Mouse (Mus musculus): ENCODE measurements around the gene Fbxo6. TPM values are rescaled to one million over a fixed set of nuclear protein-coding genes. Genes with fewer than 3 reads are reported as not detected.

Fbxo6 gene
- polyA plus RNA-seq, 1 experiment from 2014 or later = 18.5 TPM

GRCm38 (mm10) chr4:148150953-148151266 is 1.0 kb downstream of the Fbxo6 start:
- Histone ChIP-seq H3K27me3 (ENCODE audit: control insufficient read depth, insufficient read depth, low read length) (no peaks in the 10 kb centered on the region), H3K9ac (ENCODE audit: low read length) (peak overlapping the region; percentile 87), H3K4me3 (ENCODE audit: control insufficient read depth in 1 of 2, insufficient read depth in 1 of 2, low read depth in 1 of 2, low read length in 2 of 2) (peak overlapping the region in 1 of 2 experiments; percentile 72; a peak in 2 of 4 replicates), H3K27ac (replicated peaks in 1 of 2; ENCODE audit: control insufficient read depth in 1 of 2, insufficient read depth in 1 of 2, low read depth in 2 of 2, low read length in 2 of 2) (peak overlapping the region in 1 of 2 experiments; percentile 87; a peak in 1 of 4 replicates), H3K4me1 (ENCODE audit: control insufficient read depth in 2 of 2, insufficient read depth in 2 of 2, low read length in 2 of 2) (peaks cover 3 to 5% of the 10 kb centered on the region in 2 experiments; a peak in 2 of 4 replicates), H3K9me3 (ENCODE audit: control insufficient read depth, low read length) (no peaks in the 10 kb centered on the region), H3K36me3 (ENCODE audit: control insufficient read depth, insufficient read depth, low read length) (peaks cover 40% of the 10 kb centered on the region), H3K4me2 (ENCODE audit: low read length) (peak overlapping the region; percentile 90)
- ATAC-seq (ENCODE audit: insufficient number of reproducible peaks, insufficient read depth, low FRiP score, low read depth) = no peak
- WGBS = 40% methylated on average over 3 of the region's 3 CpGs

GRCm38 (mm10) chr4:148150242-148150641 is 1.7 kb downstream of the Fbxo6 start:
- 61% methylated on average over 7 of the region's 7 CpGs for WGBS
- no peak overlapping the region for H3K9ac ChIP-seq (ENCODE audit: low read length)
- no peaks in the 10 kb centered on the region for H3K9me3 ChIP-seq (ENCODE audit: control insufficient read depth, low read length)
- H3K4me3 ChIP-seq (ENCODE audit: control insufficient read depth in 1 of 2, insufficient read depth in 1 of 2, low read depth in 1 of 2, low read length in 2 of 2) = no peak overlapping the region
- peak overlapping the region; percentile 90; the same call in 1 of the 2 replicates for H3K4me2 ChIP-seq (ENCODE audit: low read length)
- H3K36me3 ChIP-seq (ENCODE audit: control insufficient read depth, insufficient read depth, low read length) = peaks cover 40% of the 10 kb centered on the region
- H3K27ac ChIP-seq (replicated peaks in 1 of 2; ENCODE audit: control insufficient read depth in 1 of 2, insufficient read depth in 1 of 2, low read depth in 2 of 2, low read length in 2 of 2) = no peak overlapping the region
- no peaks in the 10 kb centered on the region for H3K27me3 ChIP-seq (ENCODE audit: control insufficient read depth, insufficient read depth, low read length)
- ATAC-seq (ENCODE audit: insufficient number of reproducible peaks, insufficient read depth, low FRiP score, low read depth) = no peak
- H3K4me1 ChIP-seq (ENCODE audit: control insufficient read depth in 2 of 2, insufficient read depth in 2 of 2, low read length in 2 of 2) = peaks cover 3 to 5% of the 10 kb centered on the region in 2 experiments; a peak in 2 of 4 replicates

DNA sequence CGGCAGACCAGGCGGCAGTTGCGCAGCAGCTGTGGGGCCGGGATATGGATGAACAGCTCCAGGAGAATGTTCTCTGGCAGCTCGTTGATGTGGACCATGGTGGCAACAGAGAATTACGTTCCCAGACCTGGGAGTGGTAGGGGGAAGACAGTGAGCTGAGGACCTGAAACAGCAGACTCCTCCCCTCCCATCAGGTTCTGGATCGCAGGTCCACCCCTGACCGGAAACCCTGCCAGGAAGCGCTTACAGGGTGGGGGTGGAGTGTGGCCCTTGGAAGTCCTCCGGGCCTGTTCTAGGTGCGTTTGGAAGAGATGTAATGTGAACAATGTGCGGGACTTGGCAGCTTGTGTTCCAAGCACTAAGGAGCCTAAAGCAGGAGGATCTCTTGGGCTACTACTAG is 2.4 kb downstream of the Fbxo6 start:
- Histone ChIP-seq H3K4me2 (ENCODE audit: low read length) (0 out of 2 replicates have a peak overlapping the region, but pooled peaks have one; percentile 3), H3K27me3 (ENCODE audit: control insufficient read depth, insufficient read depth, low read length) (no peaks in the 10 kb centered on the region), H3K9ac (ENCODE audit: low read length) (no peak overlapping the region), H3K27ac (replicated peaks in 1 of 2; ENCODE audit: control insufficient read depth in 1 of 2, insufficient read depth in 1 of 2, low read depth in 2 of 2, low read length in 2 of 2) (no peak overlapping the region), H3K4me1 (ENCODE audit: control insufficient read depth in 2 of 2, insufficient read depth in 2 of 2, low read length in 2 of 2) (peaks cover 3 to 5% of the 10 kb centered on the region in 2 experiments; a peak in 2 of 4 replicates), H3K4me3 (ENCODE audit: control insufficient read depth in 1 of 2, insufficient read depth in 1 of 2, low read depth in 1 of 2, low read length in 2 of 2) (no peak overlapping the region), H3K9me3 (ENCODE audit: control insufficient read depth, low read length) (no peaks in the 10 kb centered on the region), H3K36me3 (ENCODE audit: control insufficient read depth, insufficient read depth, low read length) (peaks cover 44% of the 10 kb centered on the region)
- WGBS = 40% methylated on average over 12 of the region's 12 CpGs
- ATAC-seq (ENCODE audit: insufficient number of reproducible peaks, insufficient read depth, low FRiP score, low read depth) = no peak

DNA sequence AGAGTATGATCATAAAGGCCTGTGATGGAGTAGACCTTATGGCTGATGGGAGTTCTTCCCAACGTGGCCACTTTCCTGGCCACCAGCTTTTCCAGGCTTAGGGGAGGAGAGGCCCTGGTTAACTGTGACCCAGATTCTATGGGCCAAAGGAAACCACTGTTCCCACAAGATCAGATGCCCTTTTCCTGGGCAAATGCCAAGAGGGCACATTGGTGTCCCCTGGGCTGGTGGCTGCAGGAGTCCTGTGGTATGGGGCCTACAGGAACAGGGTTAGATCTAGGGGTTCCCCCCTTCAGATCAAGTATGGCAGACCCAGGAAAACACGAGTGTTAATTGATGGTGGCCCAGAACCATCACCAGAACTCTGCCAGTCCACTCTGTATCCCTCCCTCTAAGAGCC is 4.2 kb downstream of the Fbxo6 start:
- WGBS = 89% methylated on average over 2 of the region's 2 CpGs
- no peaks in the 10 kb centered on the region for H3K27me3 ChIP-seq (ENCODE audit: control insufficient read depth, insufficient read depth, low read length)
- H3K27ac ChIP-seq (replicated peaks in 1 of 2; ENCODE audit: control insufficient read depth in 1 of 2, insufficient read depth in 1 of 2, low read depth in 2 of 2, low read length in 2 of 2) = no peak overlapping the region
- H3K36me3 ChIP-seq (ENCODE audit: control insufficient read depth, insufficient read depth, low read length) = peaks cover 36% of the 10 kb centered on the region
- H3K4me2 ChIP-seq (ENCODE audit: low read length) = no peak overlapping the region
- peaks cover 3 to 5% of the 10 kb centered on the region in 2 experiments; a peak in 2 of 4 replicates for H3K4me1 ChIP-seq (ENCODE audit: control insufficient read depth in 2 of 2, insufficient read depth in 2 of 2, low read length in 2 of 2)
- no peak overlapping the region for H3K9ac ChIP-seq (ENCODE audit: low read length)
- no peak overlapping the region for H3K4me3 ChIP-seq (ENCODE audit: control insufficient read depth in 1 of 2, insufficient read depth in 1 of 2, low read depth in 1 of 2, low read length in 2 of 2)
- ATAC-seq (ENCODE audit: insufficient number of reproducible peaks, insufficient read depth, low FRiP score, low read depth) = no peak
- H3K9me3 ChIP-seq (ENCODE audit: control insufficient read depth, low read length) = no peaks in the 10 kb centered on the region

- no peak for ATAC-seq (ENCODE audit: insufficient number of reproducible peaks, insufficient read depth, low FRiP score, low read depth)
- peaks cover 36% of the 10 kb centered on the region for H3K36me3 ChIP-seq (ENCODE audit: control insufficient read depth, insufficient read depth, low read length)
- no peaks in the 10 kb centered on the region for H3K9me3 ChIP-seq (ENCODE audit: control insufficient read depth, low read length)
- H3K9ac ChIP-seq (ENCODE audit: low read length) = no peak overlapping the region
- no peak overlapping the region for H3K4me3 ChIP-seq (ENCODE audit: control insufficient read depth in 1 of 2, insufficient read depth in 1 of 2, low read depth in 1 of 2, low read length in 2 of 2)
- H3K4me1 ChIP-seq (ENCODE audit: control insufficient read depth in 2 of 2, insufficient read depth in 2 of 2, low read length in 2 of 2) = 0 out of 4 replicates have a peak, but pooled peaks cover 0 to 3% of the 10 kb centered on the region in 2 experiments
- H3K27me3 ChIP-seq (ENCODE audit: control insufficient read depth, insufficient read depth, low read length) = peaks cover 4% of the 10 kb centered on the region
- 79% methylated on average over 5 of the region's 5 CpGs for WGBS
- no peak overlapping the region for H3K27ac ChIP-seq (replicated peaks in 1 of 2; ENCODE audit: control insufficient read depth in 1 of 2, insufficient read depth in 1 of 2, low read depth in 2 of 2, low read length in 2 of 2)
- no peak overlapping the region for H3K4me2 ChIP-seq (ENCODE audit: low read length)
Measured at GRCm38 (mm10) chr4:148143721-148144120, 8.2 kb downstream of the Fbxo6 start.

DNA sequence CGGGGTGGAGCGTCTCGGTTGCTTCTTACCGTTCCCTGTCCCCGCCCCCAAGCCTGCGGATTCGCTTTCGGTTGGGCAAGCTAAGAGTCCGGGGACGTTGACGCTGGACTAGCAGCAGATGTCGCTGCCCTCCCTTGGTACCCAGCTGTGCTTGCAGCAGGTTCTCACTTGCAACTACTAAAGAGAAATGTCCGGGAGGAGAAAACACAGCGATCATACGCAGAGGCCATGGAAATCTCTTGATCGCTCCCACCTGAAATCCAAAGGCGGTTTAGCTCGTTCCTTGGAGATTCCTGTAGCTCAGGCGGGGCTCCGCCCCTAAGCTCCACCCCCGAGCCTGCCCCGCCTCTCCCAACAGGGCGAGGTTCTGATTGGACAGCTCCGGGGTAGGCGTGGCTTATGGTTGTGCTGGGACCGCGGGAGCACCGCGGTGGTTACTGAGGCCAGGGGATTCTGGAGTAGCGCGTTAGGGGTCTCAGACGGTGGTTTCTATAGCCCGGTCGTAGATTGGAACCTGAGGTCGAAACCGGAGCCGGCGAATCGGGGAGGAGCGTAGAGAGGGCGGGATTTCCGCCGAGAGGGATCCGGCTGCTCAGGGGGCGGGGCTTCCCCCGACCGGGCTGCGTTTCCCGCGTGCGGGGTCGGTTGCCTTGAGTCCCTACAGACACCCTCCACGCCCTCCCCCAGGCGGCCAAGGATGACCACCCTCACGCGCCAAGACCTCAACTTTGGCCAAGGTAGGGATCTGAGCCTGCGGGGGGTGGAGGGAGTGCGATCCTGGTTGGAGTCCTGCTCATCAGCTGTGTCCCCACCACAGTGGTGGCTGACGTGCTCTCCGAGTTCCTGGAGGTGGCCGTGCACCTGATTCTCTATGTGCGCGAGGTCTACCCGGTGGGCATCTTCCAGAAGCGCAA is 11.6 kb downstream of the Fbxo6 start:
- ATAC-seq (ENCODE audit: insufficient number of reproducible peaks, insufficient read depth, low FRiP score, low read depth) = peak; percentile 91
- H3K36me3 ChIP-seq (ENCODE audit: control insufficient read depth, insufficient read depth, low read length) = peaks cover 10% of the 10 kb centered on the region
- H3K9me3 ChIP-seq (ENCODE audit: control insufficient read depth, low read length) = no peaks in the 10 kb centered on the region
- WGBS = under 1% methylated on average over 65 of the region's 65 CpGs
- peak overlapping the region; percentile 97 for H3K4me2 ChIP-seq (ENCODE audit: low read length)
- H3K9ac ChIP-seq (ENCODE audit: low read length) = peak overlapping the region; percentile 80
- peak overlapping the region; percentile 81 to 84; a peak in 3 of 4 replicates for H3K27ac ChIP-seq (replicated peaks in 1 of 2; ENCODE audit: control insufficient read depth in 1 of 2, insufficient read depth in 1 of 2, low read depth in 2 of 2, low read length in 2 of 2)
- peak overlapping the region; percentile 77 to 83 for H3K4me3 ChIP-seq (ENCODE audit: control insufficient read depth in 1 of 2, insufficient read depth in 1 of 2, low read depth in 1 of 2, low read length in 2 of 2)
- peaks cover 23% of the 10 kb centered on the region for H3K27me3 ChIP-seq (ENCODE audit: control insufficient read depth, insufficient read depth, low read length)
- H3K4me1 ChIP-seq (ENCODE audit: control insufficient read depth in 2 of 2, insufficient read depth in 2 of 2, low read length in 2 of 2) = 0 out of 4 replicates have a peak, but pooled peaks cover 0 to 3% of the 10 kb centered on the region in 2 experiments

DNA sequence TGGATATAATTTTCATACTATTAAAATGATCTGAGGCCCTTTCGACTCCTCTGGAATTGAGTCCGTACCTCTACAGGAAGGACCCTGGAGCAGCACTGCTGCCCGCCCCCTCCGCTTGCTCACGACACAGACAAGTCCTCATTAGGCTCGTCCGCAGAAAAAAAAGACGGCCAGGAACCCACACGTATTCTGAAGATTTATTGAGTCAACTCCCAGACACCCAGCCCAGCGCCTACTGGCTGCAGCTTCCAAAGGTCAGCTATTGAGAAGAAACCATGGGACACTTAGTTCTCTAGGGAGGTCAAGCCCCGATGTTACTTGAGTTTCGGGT is 12.2 kb downstream of the Fbxo6 start:
- H3K27me3 ChIP-seq (ENCODE audit: control insufficient read depth, insufficient read depth, low read length) = peaks cover 23% of the 10 kb centered on the region
- no peak; the same call in 1 of the 2 replicates for ATAC-seq (ENCODE audit: insufficient number of reproducible peaks, insufficient read depth, low FRiP score, low read depth)
- no peaks in the 10 kb centered on the region for H3K9me3 ChIP-seq (ENCODE audit: control insufficient read depth, low read length)
- no peak overlapping the region for H3K27ac ChIP-seq (replicated peaks in 1 of 2; ENCODE audit: control insufficient read depth in 1 of 2, insufficient read depth in 1 of 2, low read depth in 2 of 2, low read length in 2 of 2)
- 0 out of 4 replicates have a peak, but pooled peaks cover 0 to 3% of the 10 kb centered on the region in 2 experiments for H3K4me1 ChIP-seq (ENCODE audit: control insufficient read depth in 2 of 2, insufficient read depth in 2 of 2, low read length in 2 of 2)
- H3K9ac ChIP-seq (ENCODE audit: low read length) = peak overlapping the region; percentile 80
- H3K36me3 ChIP-seq (ENCODE audit: control insufficient read depth, insufficient read depth, low read length) = peaks cover 4% of the 10 kb centered on the region; the same call in 1 of the 2 replicates
- peak overlapping the region; percentile 77 to 83 for H3K4me3 ChIP-seq (ENCODE audit: control insufficient read depth in 1 of 2, insufficient read depth in 1 of 2, low read depth in 1 of 2, low read length in 2 of 2)
- 0% methylated on average over 12 of the region's 12 CpGs for WGBS
- peak overlapping the region; percentile 97 for H3K4me2 ChIP-seq (ENCODE audit: low read length)
